Mouse (Mus musculus): ENCODE data around the gene Olfr195. TPM values are rescaled to one million over a fixed set of nuclear protein-coding genes. Genes with fewer than 3 reads are reported as not detected.
"Not testable (repeated sequence)": the region's sequence is repeated elsewhere in the genome, so short reads cannot be mapped to it uniquely, and the experiment has no call there.

The Olfr195 gene
- not detected for total RNA-seq (2021)

- intact Hi-C loops (cut with DNase I): no loop called here
- DNase-seq (ENCODE audit: low spot score in 2 of 2): no peak
Observed at GRCm38 (mm10) chr16:59146746-59147145, at the start of gene Olfr195. Gene Olfr195 (plus strand): TSS chr16:59147046.

GRCm38 (mm10) chr16:59105312-59105711 lies 41.5 kb upstream of the Olfr195 start:
- no peak for DNase-seq (ENCODE audit: low spot score in 2 of 2)
- intact Hi-C loops (cut with DNase I): no loop called here

GRCm38 (mm10) chr16:59108522-59108921 lies 38.3 kb upstream of the Olfr195 start:
- intact Hi-C loops (cut with DNase I); DNase-seq (ENCODE audit: low spot score in 2 of 2): not testable (repeated sequence)

GRCm38 (mm10) chr16:59111781-59112180 lies 35.1 kb upstream of the Olfr195 start, which contains the start of gene Olfr193:
Gene Olfr193 (minus strand): TSS chr16:59111881.
- no peak for DNase-seq (ENCODE audit: low spot score in 2 of 2)
- intact Hi-C loops (cut with DNase I): no loop called here

- intact Hi-C loops (cut with DNase I): no loop called here
- no peak for DNase-seq (ENCODE audit: low spot score in 2 of 2)
Observed at GRCm38 (mm10) chr16:59120969-59121368, 25.9 kb upstream of the Olfr195 start, which contains the start of gene Olfr194. Gene Olfr194 (minus strand): TSS chr16:59121069.

GRCm38 (mm10) chr16:59130740-59131139 lies 16.1 kb upstream of the Olfr195 start:
- intact Hi-C loops (cut with DNase I): no loop called here
- DNase-seq (ENCODE audit: low spot score in 2 of 2): peak in 1 of 2 experiments; percentile 64

GRCm38 (mm10) chr16:59141105-59141504 lies 5.7 kb upstream of the Olfr195 start:
- intact Hi-C loops (cut with DNase I): no loop called here

GRCm38 (mm10) chr16:59151996-59152395 lies 5.2 kb downstream of the Olfr195 start:
- intact Hi-C loops (cut with DNase I): no loop called here
- no peak for DNase-seq (ENCODE audit: low spot score in 2 of 2)

More at GRCm38 (mm10) chr16:59141105-59141504, 5.7 kb upstream of the Olfr195 start:
- DNase-seq (ENCODE audit: low spot score in 2 of 2): no peak

GRCm38 (mm10) chr16:59170354-59170753 lies 23.5 kb downstream of the Olfr195 start, which contains the start of gene Olfr196:
Gene Olfr196 (minus strand): TSS chr16:59170454.
- DNase-seq (ENCODE audit: low spot score in 2 of 2): no peak
- intact Hi-C loops (cut with DNase I): no loop called here

Other genes starting within 250 kb of the Olfr195 start
- not detected for gene Olfr181, start 218.3 kb upstream of the Olfr195 start, total RNA-seq (2021)
- gene Olfr180, start 217.7 kb upstream of the Olfr195 start, total RNA-seq (2021): not detected
- gene Olfr183, start 151.7 kb upstream of the Olfr195 start, total RNA-seq (2021): not detected
- gene Olfr186, start 116.8 kb upstream of the Olfr195 start, total RNA-seq (2021): not detected
- gene Olfr187, start 107.3 kb upstream of the Olfr195 start, total RNA-seq (2021): not detected
- not detected for gene Olfr190, start 69.0 kb upstream of the Olfr195 start, total RNA-seq (2021)
- not detected for gene Olfr191, start 57.2 kb upstream of the Olfr195 start, total RNA-seq (2021)
- gene Olfr193, start 35.2 kb upstream of the Olfr195 start, total RNA-seq (2021): not detected
- not detected for gene Olfr194, start 26.0 kb upstream of the Olfr195 start, total RNA-seq (2021)
- not detected for gene Olfr196, start 23.4 kb downstream of the Olfr195 start, total RNA-seq (2021)
- gene Olfr198, start 56.5 kb downstream of the Olfr195 start, total RNA-seq (2021): not detected
- gene Olfr199, start 72.7 kb downstream of the Olfr195 start, total RNA-seq (2021): not detected
- not detected for gene Olfr201, start 125.6 kb downstream of the Olfr195 start, total RNA-seq (2021)
- gene Olfr202, start 139.7 kb downstream of the Olfr195 start, total RNA-seq (2021): not detected
- gene Olfr203, start 151.8 kb downstream of the Olfr195 start, total RNA-seq (2021): not detected
- not detected for gene Olfr204, start 171.2 kb downstream of the Olfr195 start, total RNA-seq (2021)
- gene Olfr205, start 184.1 kb downstream of the Olfr195 start, total RNA-seq (2021): not detected
- gene Olfr206, start 202.2 kb downstream of the Olfr195 start, total RNA-seq (2021): not detected
- not detected for gene Olfr209, start 216.9 kb downstream of the Olfr195 start, total RNA-seq (2021)

All from left cerebral cortex, postnatal 25 days (tissue).